Mouse (Mus musculus): Measurements from ENCODE around the gene Fads6.
A peak's percentile ranks its signal among the peaks of the same experiment; 100 is the strongest.

Fads6 gene

DNA sequence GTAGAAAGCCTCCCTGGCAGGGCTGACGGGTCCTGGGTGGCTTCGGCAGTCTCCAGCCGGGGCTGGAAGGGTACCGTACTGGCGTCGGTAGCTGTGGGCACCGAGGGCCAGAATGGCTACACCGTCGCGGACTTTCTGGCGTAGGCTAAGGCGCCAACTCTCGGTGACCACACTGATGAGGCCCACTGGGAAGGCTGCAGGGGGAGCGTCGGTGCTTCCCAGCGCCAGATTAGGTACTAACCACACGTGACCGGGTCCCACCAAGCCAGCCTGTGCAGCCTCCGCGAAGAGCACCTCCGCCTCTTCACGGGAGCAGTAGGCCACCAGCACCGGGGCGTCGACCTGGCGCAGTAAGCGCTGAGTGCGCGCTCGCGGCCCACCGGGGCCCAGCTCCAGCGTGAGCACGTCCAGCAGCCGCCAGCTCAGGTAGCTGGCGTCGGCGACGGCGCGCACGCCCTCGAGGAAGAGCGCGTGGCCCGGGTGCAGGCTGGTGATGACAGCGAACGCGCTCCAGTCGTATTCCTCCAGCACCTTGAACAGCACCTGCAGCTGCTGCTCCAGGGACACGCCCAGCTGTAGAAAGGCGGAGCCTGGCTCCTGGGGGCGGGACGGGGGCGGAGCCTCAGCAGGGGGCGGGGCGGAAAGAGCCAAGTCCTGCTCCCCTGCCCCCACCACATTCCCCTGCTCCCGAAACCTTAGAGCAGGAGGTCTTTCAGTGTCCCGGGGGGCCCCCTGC is 39.5 kb downstream of the Fads6 start:
- no peak for DNase-seq (ENCODE audit: low spot score in 2 of 2)

DNA sequence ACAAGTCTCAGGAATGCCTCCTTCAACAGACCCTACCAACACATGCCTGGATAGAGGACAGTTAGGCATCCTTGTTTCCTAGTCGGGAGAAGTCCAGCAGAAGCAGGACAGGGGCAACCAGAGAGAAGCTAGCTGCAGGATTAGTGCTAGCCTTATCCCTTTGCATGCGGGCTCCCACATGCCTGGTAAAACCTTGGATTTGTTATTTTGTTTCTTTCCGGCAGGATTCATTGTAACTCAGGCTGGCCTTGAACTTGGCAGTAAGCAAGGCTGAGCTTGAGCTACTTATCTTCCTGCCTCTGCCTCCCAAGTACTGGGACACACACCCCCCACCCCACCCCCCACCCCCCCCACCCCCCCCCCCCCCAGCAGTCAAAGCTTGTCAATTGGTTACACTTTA is 46.2 kb downstream of the Fads6 start:
- DNase-seq (ENCODE audit: low spot score in 2 of 2): no peak

DNA sequence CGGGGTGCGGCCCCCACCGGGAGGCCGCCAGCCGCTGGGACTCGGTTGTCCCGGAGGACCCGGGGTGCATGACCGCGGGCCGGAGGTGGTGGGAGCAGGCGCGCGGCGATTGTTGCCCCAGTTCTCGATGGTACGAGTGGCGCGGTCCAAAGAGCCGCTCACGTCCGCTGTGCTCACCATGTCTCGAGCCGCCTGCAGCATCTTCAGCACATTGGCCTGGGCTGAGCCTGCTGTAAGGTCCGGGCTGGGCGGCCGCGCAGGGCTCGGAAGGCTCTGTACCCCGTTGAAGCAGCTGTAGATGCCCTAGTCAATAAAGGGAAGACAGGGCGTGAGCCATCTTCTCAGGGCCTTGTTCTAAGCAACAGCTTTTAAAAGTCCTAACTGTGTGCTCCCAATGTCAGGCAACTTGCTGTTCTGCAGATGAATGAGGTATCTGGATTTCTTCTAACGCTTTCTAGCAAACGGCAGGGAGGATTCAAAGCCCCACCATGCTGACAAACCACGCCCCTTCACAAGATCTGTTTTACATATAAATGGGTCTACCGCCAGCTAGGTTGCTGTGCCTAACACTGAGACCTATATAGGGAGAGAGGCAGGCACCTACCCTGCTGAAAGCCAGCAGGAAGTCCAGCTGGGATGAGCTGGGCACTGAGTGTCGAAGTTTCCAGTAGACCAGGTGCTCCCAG is 46.9 kb downstream of the Fads6 start:
- no peak for DNase-seq (ENCODE audit: low spot score in 2 of 2)

DNA sequence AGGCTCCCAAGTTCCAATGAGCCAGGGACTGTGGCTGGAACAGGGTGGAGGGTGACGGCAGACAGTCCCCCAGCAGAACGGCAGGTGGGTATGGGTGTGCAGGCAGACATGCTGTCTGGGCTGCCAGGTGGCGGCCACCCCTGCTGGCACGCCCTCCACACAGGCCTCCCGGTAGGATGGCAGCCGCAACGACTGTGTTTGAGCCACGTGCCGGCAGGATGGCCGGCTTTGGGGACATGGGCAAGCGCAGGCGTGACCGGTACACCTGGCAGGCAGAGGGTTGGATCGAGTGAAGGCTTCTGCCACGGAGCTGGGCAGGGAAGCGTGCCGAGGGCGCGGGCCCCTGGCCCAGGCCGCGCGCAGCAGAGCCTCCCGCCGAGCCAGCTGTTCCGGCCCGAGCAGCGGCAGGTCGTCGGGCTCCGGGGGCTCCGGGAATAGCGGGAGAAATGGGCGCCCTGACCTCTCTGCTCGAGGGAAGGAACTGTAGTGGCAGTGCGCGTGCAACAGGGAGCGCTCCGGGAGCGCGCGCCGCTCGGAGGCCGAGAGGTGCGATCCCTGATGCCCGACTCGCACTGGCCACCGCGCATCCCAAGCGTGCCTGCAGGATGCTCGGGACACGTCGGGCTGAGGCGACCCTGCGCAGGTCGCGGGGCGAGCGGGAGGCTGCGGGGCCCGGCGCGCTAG is 47.6 kb downstream of the Fads6 start:
- DNase-seq (ENCODE audit: low spot score in 2 of 2): no peak

DNA sequence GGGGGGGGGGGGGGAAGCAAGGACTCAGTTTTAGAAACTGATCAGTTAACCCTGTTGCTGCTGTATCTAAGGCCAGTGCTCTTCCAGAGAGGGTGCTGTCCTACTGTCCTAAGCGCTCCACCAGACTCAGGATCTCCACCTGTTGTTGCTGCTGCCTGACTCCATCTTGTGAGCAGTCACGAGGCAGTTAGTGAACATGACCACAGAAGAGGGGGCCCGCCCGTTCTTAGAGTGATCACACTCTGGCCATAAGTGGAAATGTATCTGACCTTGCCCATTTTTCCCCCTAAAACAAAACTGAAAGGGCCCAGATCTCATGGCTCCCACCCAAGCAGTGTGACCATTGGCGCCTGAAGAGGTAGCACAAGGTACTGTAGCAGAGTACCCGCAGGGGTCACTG is 49.5 kb downstream of the Fads6 start:
- no peak for DNase-seq (ENCODE audit: low spot score in 2 of 2)

DNA sequence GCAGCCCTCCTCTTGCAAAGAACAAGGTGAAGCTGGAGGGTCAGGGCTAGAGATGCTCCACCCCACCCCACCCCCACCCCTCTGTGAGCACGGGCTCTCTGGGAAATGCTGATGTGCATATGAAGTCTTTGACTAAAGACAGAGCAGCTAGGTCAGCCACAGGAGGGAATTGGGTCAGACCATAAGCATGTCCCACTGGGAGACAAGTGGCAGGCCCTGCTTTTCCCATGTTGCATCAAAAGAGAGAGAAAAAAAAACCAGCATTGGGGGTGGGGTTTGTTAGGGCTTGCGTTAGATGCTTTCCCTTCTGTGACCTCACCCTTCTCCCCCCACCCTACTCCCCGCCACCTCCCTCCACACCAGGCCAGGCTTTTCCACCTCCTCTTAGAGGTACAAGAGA is 50.2 kb downstream of the Fads6 start:
- no peak for DNase-seq (ENCODE audit: low spot score in 2 of 2)

DNA sequence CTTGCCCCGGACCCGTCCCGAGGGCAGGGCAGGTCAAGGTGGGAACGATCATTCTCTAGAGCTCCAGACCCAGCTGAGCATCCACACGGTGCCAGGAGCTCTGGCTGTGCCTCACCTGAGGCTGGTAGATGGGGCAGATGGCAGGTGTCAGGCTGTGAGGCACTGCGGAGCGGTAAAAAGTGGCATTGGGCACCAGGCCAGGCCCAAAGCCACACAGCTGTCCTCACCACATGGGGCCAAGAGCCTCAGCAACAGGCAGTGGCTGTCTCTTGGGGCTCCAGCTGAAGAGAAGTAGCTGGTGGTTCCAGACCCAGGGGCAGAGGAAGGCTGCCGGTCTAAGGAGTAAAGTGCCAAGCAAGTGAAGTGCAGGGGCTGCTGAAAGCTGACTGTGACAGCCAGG is 51.1 kb downstream of the Fads6 start:
- no peak for DNase-seq (ENCODE audit: low spot score in 2 of 2)

DNA sequence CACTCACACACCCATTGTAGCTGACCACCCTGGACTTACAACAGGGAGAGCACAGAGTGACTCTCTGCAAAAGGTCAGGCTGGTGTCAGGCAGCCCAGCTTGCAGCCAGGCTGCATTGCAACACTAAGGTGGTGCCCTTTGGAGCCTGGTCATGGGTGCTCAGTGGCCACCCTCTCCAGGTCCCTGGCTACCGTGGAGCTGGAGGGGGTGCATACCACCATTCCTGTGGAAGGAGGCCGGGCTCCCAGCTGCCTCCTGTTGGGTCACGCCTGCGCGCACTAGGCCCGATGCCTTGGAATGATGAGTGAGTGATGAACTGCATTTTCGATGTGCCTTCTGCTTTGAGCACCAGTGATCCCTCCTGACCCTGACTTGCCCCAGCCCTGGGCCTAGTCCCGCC is 52.6 kb downstream of the Fads6 start:
- DNase-seq (ENCODE audit: low spot score in 2 of 2): no peak

DNA sequence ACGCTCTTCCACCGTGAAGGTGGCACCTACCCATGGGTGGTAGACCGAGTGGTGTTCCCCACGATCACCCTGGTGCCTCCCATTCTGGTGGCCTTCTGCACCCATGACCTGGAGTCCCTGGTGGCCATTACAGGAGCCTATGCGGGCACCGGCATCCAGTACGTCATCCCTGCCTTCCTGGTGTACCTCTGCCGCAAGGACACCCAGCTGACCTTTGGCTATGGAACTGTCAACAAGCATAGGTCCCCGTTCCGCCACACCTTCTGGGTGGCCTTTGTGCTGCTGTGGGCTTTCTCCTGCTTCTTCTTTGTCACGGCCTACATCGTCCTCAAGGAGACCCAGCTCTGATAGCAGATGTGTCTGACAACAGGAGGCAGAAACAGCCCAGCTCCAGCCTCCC is 53.7 kb downstream of the Fads6 start:
- no peak for DNase-seq (ENCODE audit: low spot score in 2 of 2)

DNA sequence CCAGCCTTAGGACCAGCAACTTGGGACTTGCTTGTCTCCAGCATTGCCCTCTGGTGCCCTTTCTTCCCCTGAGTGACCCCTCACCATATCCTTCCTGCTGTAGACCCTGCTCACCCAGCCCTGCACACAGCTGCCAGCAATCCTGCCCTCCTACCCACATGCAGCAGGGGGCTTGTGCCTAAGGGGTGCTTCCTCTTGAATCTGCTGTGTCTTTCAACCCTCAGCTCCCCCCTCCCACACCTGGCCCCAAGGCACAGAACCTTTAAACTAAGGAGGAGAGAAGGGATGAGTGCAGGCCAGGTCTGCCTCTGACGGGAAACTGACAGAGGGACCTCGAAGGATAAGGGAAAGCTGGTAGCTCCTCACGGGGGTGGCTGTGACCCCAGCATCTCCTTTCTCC is 54.7 kb downstream of the Fads6 start:
- DNase-seq (ENCODE audit: low spot score in 2 of 2): no peak

DNA sequence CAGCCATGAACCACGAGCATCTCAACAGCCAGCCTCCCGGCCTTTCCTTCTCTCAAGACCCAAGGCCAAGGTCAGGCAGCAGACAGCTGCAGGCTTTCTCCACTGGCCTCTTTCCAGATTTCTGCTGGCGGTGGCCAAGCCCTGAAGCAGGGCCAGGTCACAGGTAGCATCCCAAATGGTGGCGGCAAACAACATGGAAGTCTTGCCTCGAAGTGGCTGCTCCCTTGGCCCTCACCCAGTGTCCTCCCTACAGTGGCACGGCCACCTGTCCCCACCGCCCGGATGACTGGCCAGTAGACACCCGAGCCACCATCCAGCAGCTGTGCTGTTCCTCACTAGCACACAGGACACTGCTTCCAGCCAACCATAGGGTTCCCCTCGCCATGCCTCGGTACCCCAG is 56.1 kb downstream of the Fads6 start:
- DNase-seq (ENCODE audit: low spot score in 2 of 2): no peak

DNA sequence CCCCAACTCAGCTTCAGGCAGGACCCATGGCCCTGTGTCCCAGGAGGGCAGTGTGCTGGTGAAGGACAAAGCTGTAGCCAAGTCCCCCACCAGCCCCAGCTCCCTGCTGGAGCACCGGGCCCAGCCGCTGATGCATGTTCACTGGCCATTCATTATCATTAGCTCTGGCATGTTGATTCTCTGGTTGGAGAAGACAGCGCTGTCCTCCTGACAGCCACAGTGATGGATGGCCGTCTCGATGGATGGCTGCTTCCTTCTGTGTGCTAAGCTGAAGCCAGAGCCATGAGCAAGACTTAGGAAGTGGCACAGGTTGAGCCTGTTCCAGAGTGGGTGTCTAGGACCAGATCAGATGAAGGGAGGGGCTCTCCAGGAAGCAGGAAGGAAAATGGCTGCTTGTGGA is 60.9 kb downstream of the Fads6 start:
- no peak for DNase-seq (ENCODE audit: low spot score in 2 of 2)

DNA sequence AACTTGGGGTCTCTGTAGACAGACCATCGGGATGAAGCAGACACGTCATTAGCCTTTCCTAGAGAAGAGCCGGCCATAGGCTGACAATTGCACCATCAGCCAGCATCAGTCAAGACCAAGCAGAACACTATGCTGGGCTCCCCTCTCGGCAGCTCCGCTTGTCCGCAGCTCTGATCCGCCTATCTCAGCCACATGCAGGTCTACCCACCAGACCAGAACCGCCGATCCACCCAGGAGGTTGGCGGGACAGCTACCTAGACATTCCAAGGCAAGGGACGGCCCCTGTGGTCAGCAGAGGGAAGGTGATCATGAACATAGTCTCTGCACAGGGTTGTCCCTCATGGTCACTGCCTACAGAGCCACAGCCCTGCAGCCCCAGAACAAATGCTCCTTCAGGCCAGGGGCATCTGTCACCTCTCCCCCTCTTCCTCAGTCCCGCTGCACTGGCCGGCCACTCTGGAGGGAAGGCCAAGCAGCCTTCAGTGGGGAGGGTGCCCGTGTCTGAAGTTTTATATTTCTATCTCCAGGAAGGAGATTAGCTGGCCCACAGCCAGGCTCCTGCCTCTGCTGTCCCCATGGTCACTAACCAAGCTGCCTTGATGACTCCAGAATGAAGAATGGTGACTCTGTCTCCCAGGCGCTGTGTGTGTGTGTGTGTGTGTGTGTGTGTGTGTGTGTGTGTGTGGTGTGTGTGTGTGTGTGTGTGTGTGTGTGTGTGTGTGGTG is 63.0 kb downstream of the Fads6 start:
- no peak for DNase-seq (ENCODE audit: low spot score in 2 of 2)

DNA sequence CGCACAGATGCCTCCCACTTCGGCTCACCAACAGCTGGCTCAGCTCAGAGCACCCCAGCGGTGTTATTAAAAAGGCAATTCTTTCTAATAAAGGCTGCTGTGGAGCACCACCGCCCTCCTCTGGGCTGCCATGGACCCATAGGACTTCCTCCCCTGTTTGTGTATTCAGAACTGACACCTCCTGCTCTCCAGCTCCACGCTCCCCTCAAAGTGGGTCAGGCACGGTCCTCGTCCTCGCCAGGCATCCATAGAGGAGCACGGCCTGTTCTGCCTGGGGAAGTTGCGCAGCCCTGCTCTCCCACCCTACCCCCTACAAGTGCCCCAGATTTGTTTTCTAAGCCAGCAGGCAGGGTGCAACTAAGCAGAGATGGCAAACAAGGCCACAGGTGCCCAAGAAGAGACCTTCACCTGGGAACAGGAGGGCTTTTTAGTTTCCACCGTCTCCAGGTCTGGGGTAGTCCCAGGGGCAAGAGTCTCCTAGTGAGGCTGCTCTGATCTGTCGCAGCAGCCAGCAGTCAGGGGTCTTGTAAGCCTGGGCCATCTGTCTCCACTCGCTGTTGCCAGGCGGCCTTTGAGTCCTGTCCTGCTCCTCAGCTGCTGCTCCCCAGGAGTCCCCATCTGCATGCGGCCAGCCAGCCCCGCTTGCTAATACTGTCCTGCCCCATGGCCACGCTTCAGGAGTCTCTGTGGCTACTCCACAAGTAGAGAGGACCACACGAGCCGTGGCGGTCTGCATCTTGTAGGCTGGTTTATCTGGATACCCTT is 63.8 kb downstream of the Fads6 start:
- DNase-seq (ENCODE audit: low spot score in 2 of 2): no peak

DNA sequence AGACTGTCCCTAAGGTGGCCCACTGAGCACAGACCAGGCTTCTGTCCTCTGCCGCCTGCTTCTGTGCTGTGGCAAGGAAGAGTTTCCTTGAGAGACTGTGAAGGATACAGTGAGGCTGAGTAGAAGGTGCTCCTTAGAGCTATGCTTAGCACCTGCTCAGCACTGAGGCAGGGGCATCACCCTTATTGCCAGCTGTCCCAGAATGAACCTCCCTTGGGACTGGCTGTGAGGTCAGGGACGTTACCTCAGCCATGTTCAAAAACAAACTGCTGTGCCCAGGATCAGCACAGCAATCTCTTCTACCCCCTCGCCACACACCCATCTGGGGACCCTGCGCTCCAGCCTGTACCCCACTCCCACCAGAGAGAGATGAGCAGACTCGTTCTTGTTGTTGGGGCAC is 64.6 kb downstream of the Fads6 start:
- no peak for DNase-seq (ENCODE audit: low spot score in 2 of 2)

DNA sequence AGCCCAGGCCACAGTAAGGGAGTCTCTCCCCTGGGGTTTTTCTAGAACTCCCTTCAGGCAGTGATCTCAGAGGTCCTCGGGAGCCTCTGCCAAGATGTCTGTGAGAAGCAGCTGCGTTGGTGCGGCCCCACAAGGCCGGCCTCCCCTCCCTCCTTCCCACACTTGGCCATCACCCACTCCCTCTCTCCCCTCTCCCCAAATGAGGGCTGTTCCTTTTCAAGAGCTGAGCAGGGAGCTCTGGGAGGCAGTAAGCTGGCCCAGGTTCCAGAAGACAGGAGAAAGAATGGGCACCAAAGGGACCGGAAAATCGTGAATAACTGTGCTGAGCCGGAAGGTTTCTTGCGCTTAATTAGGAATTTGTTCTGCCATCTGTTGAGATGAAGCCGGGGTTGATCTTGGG is 65.5 kb downstream of the Fads6 start:
- DNase-seq (ENCODE audit: low spot score in 2 of 2): no peak

DNA sequence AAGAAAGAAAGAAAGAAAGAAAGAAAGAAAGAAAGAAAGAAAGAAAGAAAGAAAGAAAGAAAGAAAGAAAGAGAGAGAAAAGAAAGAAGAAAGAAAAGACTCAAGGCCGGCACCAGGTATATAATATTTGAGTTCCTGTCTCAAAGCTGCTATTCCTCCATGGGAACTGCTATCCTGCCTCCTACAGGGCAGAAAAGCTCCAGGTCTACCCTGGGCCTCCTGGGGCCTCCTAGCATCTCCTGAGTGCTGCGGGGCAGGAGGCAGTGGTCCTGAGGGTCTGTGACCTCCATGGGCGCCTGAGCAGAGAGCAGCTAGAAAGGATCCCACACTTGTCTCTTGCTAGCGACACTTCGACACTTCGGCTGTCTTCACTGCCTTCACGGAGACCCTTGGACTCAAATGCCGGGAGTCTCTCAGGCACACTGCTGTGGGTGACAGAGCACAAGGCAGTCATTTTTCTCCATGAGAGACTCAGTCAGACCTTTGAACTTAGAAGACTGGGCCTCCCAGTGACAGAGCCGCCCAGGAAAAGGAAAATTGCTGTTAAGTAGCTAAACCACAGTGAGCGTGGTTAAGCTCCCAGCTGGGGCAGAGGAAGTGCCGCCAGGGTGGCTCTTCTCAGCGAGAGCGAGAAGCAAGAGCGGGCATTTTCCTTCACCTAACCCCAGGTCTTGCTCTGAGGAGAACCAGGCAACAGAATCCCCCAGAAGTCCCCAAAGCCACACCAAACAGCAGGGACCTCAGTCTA is 66.1 kb downstream of the Fads6 start:
- peak; percentile 54 to 58 for DNase-seq (ENCODE audit: low spot score in 2 of 2)
